Mouse (Mus musculus) C2C12 (cell line): ENCODE results near the gene Afg1l. TPM values are rescaled to one million over a fixed set of nuclear protein-coding genes. Genes with fewer than 3 reads are reported as not detected.
A peak's percentile ranks its signal among the peaks of the same experiment; 100 is the strongest.

ENCODE experiments used
- H3K27me3 ChIP-seq: one replicate; pipeline ENCODE4 v1.6.1; 2011; ENCODE audit not compliant: control insufficient read depth, insufficient read depth, insufficient read length
- H3K36me3 ChIP-seq: one replicate; pipeline ENCODE4 v1.6.1; 2011; ENCODE audit not compliant: control insufficient read depth, insufficient read depth
- H3K4me3 ChIP-seq: one replicate; pipeline ENCODE4 v1.5.1; 2011; ENCODE audit warnings: mild to moderate bottlenecking, control low read depth; ENCODE audit not compliant: poor library complexity, insufficient read depth, severe bottlenecking
- H3K79me2 ChIP-seq: one replicate; pipeline ENCODE4 v1.6.1; 2011; ENCODE audit not compliant: control insufficient read depth, insufficient read depth
- H3K79me3 ChIP-seq: one replicate; pipeline ENCODE4 v1.6.1; 2011; ENCODE audit warnings: low read depth, control low read depth
- H3ac ChIP-seq: one replicate; pipeline ENCODE3; 2011; ENCODE audit warnings: low read depth; ENCODE audit not compliant: control insufficient read depth, insufficient read length
- CEBPB ChIP-seq: IDR thresholded peaks from one replicate; pipeline ENCODE4 v1.6.1; 2011; ENCODE audit warnings: low read depth, mild to moderate bottlenecking, control low read depth, moderate library complexity
- CTCF ChIP-seq: IDR thresholded peaks from one replicate; pipeline ENCODE4 v1.5.1; 2011; ENCODE audit not compliant: control insufficient read depth, insufficient read depth, insufficient read length
- FOSL1 ChIP-seq: IDR thresholded peaks from one replicate; pipeline ENCODE4 v1.8.0; 2011; ENCODE audit warnings: mild to moderate bottlenecking, low read length; ENCODE audit not compliant: poor library complexity, insufficient read depth, severe bottlenecking
- MAX ChIP-seq: IDR thresholded peaks from one replicate; pipeline ENCODE4 v1.6.1; 2011; ENCODE audit warnings: mild to moderate bottlenecking, control low read depth
- MYOD1 ChIP-seq: IDR thresholded peaks from one replicate; pipeline ENCODE4 v1.6.1; 2011; ENCODE audit warnings: low read depth; ENCODE audit not compliant: control insufficient read depth, insufficient read length
- MYOG ChIP-seq: IDR thresholded peaks from one replicate; pipeline ENCODE4 v1.6.1; 2011; ENCODE audit not compliant: control insufficient read depth, insufficient read length; ENCODE audit errors: extremely low read depth
- USF1 ChIP-seq: IDR thresholded peaks from one replicate; pipeline ENCODE4 v1.6.1; 2011; ENCODE audit warnings: low read depth, mild to moderate bottlenecking, control low read depth, moderate library complexity
- polyA plus RNA-seq: library from polyadenylated mRNA; unstranded; fragments of >200 nt; fragmentation: generic; extraction: Trizol; gene quantifications from one replicate; pipeline ENCODE4 v1.2.1, GENCODE M21; 2012; ENCODE audit warnings: missing spikeins

The Afg1l gene
- polyA plus RNA-seq, 1 experiment: 4.7 TPM

- H3K79me3 ChIP-seq: peaks cover 43% of the 10 kb centered on the region
- peak within 1 kb of the TSS; percentile 71 for H3ac ChIP-seq
- H3K36me3 ChIP-seq: peaks cover 22% of the 10 kb centered on the region
- H3K79me2 ChIP-seq: peaks cover 47% of the 10 kb centered on the region
- no peak for TF ChIP-seq MYOG
- no peak for TF ChIP-seq MYOD1
- peak; percentile 29 for TF ChIP-seq USF1
- TF ChIP-seq CEBPB: no peak
- TF ChIP-seq MAX: peak; percentile 21
- peak within 1 kb of the TSS; percentile 98 for H3K4me3 ChIP-seq
- H3K27me3 ChIP-seq: no peaks in the 10 kb centered on the region
Measured at GRCm38 (mm10) chr10:42501775-42502348, 23.5 kb upstream of the Afg1l start, which contains the start of gene Snx3. Gene Snx3, plus strand, starts transcription at chr10:42502030.

- no peak overlapping the region for H3ac ChIP-seq
- peaks cover 36% of the 10 kb centered on the region for H3K79me3 ChIP-seq
- H3K36me3 ChIP-seq: peaks cover 18% of the 10 kb centered on the region
- TF ChIP-seq MYOG (no peak), CEBPB (no peak), CTCF (no peak), FOSL1 (no peak), MYOD1 (no peak), USF1 (no peak), MAX (no peak)
- peaks cover 40% of the 10 kb centered on the region for H3K79me2 ChIP-seq
- no peak overlapping the region for H3K4me3 ChIP-seq
- H3K27me3 ChIP-seq: no peaks in the 10 kb centered on the region
Measured at GRCm38 (mm10) chr10:42501161-42501560, 22.8 kb upstream of the Afg1l start.

- no peak overlapping the region for H3ac ChIP-seq
- peaks cover 16% of the 10 kb centered on the region for H3K36me3 ChIP-seq
- TF ChIP-seq MYOD1: no peak
- TF ChIP-seq CEBPB: no peak
- no peak for TF ChIP-seq CTCF
- TF ChIP-seq FOSL1: no peak
- TF ChIP-seq MYOG: no peak
- no peak for TF ChIP-seq MAX
- TF ChIP-seq USF1: no peak
- no peaks in the 10 kb centered on the region for H3K27me3 ChIP-seq
- H3K4me3 ChIP-seq: no peak overlapping the region
- peaks cover 35% of the 10 kb centered on the region for H3K79me2 ChIP-seq
- H3K79me3 ChIP-seq: peaks cover 31% of the 10 kb centered on the region
Measured at GRCm38 (mm10) chr10:42500611-42501010, 22.2 kb upstream of the Afg1l start.

GRCm38 (mm10) chr10:42493000-42493399, 14.6 kb upstream of the Afg1l start:
- no peak for TF ChIP-seq USF1
- TF ChIP-seq MAX: no peak
- TF ChIP-seq MYOD1: no peak
- TF ChIP-seq CTCF: no peak
- TF ChIP-seq FOSL1: no peak
- no peak for TF ChIP-seq MYOG
- no peak for TF ChIP-seq CEBPB
- Histone ChIP-seq H3ac (no peak overlapping the region), H3K36me3 (no peaks in the 10 kb centered on the region), H3K79me3 (no peaks in the 10 kb centered on the region), H3K27me3 (no peaks in the 10 kb centered on the region), H3K79me2 (no peaks in the 10 kb centered on the region), H3K4me3 (no peak overlapping the region)

- TF ChIP-seq USF1 (no peak), CEBPB (no peak), MAX (no peak), MYOG (no peak), MYOD1 (no peak), CTCF (no peak), FOSL1 (no peak)
- Histone ChIP-seq H3K27me3 (no peaks in the 10 kb centered on the region), H3K4me3 (no peak overlapping the region), H3K79me3 (no peaks in the 10 kb centered on the region), H3ac (no peak overlapping the region), H3K79me2 (no peaks in the 10 kb centered on the region), H3K36me3 (no peaks in the 10 kb centered on the region)
Measured at GRCm38 (mm10) chr10:42492027-42492771, 13.8 kb upstream of the Afg1l start.

GRCm38 (mm10) chr10:42491158-42491557, 12.8 kb upstream of the Afg1l start:
- no peaks in the 10 kb centered on the region for H3K36me3 ChIP-seq
- H3K27me3 ChIP-seq: no peaks in the 10 kb centered on the region
- H3ac ChIP-seq: no peak overlapping the region
- no peaks in the 10 kb centered on the region for H3K79me3 ChIP-seq
- no peak for TF ChIP-seq FOSL1
- TF ChIP-seq MYOG: no peak
- no peak for TF ChIP-seq CTCF
- TF ChIP-seq MAX: no peak
- no peaks in the 10 kb centered on the region for H3K79me2 ChIP-seq
- no peak overlapping the region for H3K4me3 ChIP-seq
